8 mouse cellular contexts compared by ENCODE assay signal in genomic region chr1:173323839-173324585, GRCm38 (mm10). TPM values are rescaled to one million over a fixed set of nuclear protein-coding genes. Genes with fewer than 3 reads are reported as not detected.
A peak's percentile ranks its signal among the peaks of the same experiment; 100 is the strongest.
DNase-seq lines count a peak whose midpoint lies in the region; ATAC-seq and TF ChIP-seq lines count a peak whose summit lies in the region.
"Had no signal": no experiment of that assay in that cellular context is flagged by ENCODE, and none has a peak within 500 bp of the region (broad histone marks: within the 10 kb centered on the region; RNA-seq: fewer than 3 reads in every experiment).

No protein-coding gene starts in this region.

- dilution Hi-C loops in CH12.LX (cut with MboI; ENCODE audit: extremely low pct_ligation_motif_present, extremely low pct_unique_long_range_greater_than_20kb, low sequenced_read_pairs), result no loop called here

- no peaks in the 10 kb centered on the region for H3K36me3 ChIP-seq in kidney, postnatal 0 days (ENCODE audit: insufficient read depth, low read length)
- no peaks in the 10 kb centered on the region for H3K36me3 ChIP-seq in kidney, embryonic 15.5 days
- H3K36me3 ChIP-seq in CH12.LX (replicated peaks in 1 of 2; ENCODE audit: control insufficient read depth in 1 of 2, insufficient read depth in 1 of 2, low read length in 1 of 2), result no peaks in the 10 kb centered on the region
- no peaks in the 10 kb centered on the region for H3K36me3 ChIP-seq in liver, postnatal 0 days (replicated peaks; ENCODE audit: insufficient read depth, low read length)

- no peak overlapping the region for H3K4me2 ChIP-seq in kidney, postnatal 0 days (ENCODE audit: low read length)
- no peak overlapping the region for H3K4me2 ChIP-seq in kidney, embryonic 15.5 days
- no peak overlapping the region for H3K4me2 ChIP-seq in CH12.LX (ENCODE audit: insufficient read depth, low read depth, poor library complexity, severe bottlenecking)
- H3K4me2 ChIP-seq in liver, postnatal 0 days (ENCODE audit: low read depth, low read length), result no peak overlapping the region

- TF ChIP-seq POLR2A in CH12.LX (IDR thresholded peaks at IDR 0.05; ENCODE audit: low read depth, low read length), result no peak

- in situ Hi-C loops in CH12.LX (cut with MboI; ENCODE audit: low pct_ligation_motif_present, low pct_unique_long_range_greater_than_20kb, low sequenced_read_pairs), result no loop called here
- in situ Hi-C loops in Patski (cut with MboI; ENCODE audit: low pct_unique_long_range_greater_than_20kb), result no loop called here

- no peak overlapping the region for H3K9ac ChIP-seq in kidney, postnatal 0 days (ENCODE audit: low read depth, low read length)
- H3K9ac ChIP-seq in kidney, embryonic 15.5 days, result no peak overlapping the region
- no peak overlapping the region for H3K9ac ChIP-seq in CH12.LX (ENCODE audit: insufficient read depth, low read depth)
- no peak overlapping the region for H3K9ac ChIP-seq in liver, postnatal 0 days (replicated peaks)

- H3K27ac ChIP-seq in kidney, postnatal 0 days, result no peak overlapping the region
- no peak overlapping the region for H3K27ac ChIP-seq in kidney, embryonic 15.5 days
- no peak overlapping the region for H3K27ac ChIP-seq in CH12.LX (ENCODE audit: insufficient read depth, low read depth)
- H3K27ac ChIP-seq in liver, postnatal 0 days (ENCODE audit: low read depth), result no peak overlapping the region

- no peaks in the 10 kb centered on the region for H3K9me3 ChIP-seq in kidney, postnatal 0 days (replicated peaks; ENCODE audit: low read length)
- no peaks in the 10 kb centered on the region for H3K9me3 ChIP-seq in kidney, embryonic 15.5 days (replicated peaks)
- H3K9me3 ChIP-seq in CH12.LX (replicated peaks; ENCODE audit: low read length), result no peaks in the 10 kb centered on the region
- H3K9me3 ChIP-seq in liver, postnatal 0 days (ENCODE audit: low read length), result no peaks in the 10 kb centered on the region

- H3K4me3 ChIP-seq in kidney, postnatal 0 days (replicated peaks; ENCODE audit: low read depth, low read length), result no peak overlapping the region
- no peak overlapping the region for H3K4me3 ChIP-seq in kidney, embryonic 15.5 days (replicated peaks)
- H3K4me3 ChIP-seq in CH12.LX (replicated peaks in 1 of 3; ENCODE audit: low read depth in 2 of 3, low read length in 2 of 3, poor library complexity in 1 of 3), result no peak overlapping the region
- H3K4me3 ChIP-seq in liver, postnatal 0 days (ENCODE audit: low read depth, low read length), result no peak overlapping the region

- DNase-seq in kidney, postnatal 0 days (ENCODE audit: low spot score), result peak; percentile 47
- DNase-seq in CH12.LX (ENCODE audit: extremely low read depth), result peak; percentile 33
- no peak for DNase-seq in Patski (ENCODE audit: low read depth, low spot score)
- peak; percentile 64 for DNase-seq in embryo, embryonic 10.5 days (ENCODE audit: low spot score)
- DNase-seq in liver, postnatal 0 days, result peak; percentile 56
- no peak for DNase-seq in Muller cell, postnatal 12 days (ENCODE audit: inconsistent ontology term)

- H3K79me2 ChIP-seq in CH12.LX (replicated peaks; ENCODE audit: control insufficient read depth, extremely low read depth, insufficient read depth, poor library complexity, severe bottlenecking), result no peaks in the 10 kb centered on the region

- no peaks in the 10 kb centered on the region for H3K27me3 ChIP-seq in kidney, postnatal 0 days (ENCODE audit: insufficient read depth, low read length)
- no peaks in the 10 kb centered on the region for H3K27me3 ChIP-seq in kidney, embryonic 15.5 days
- H3K27me3 ChIP-seq in CH12.LX (replicated peaks) (no peaks in the 10 kb centered on the region), Patski (peaks cover 11% of the 10 kb centered on the region)
- H3K27me3 ChIP-seq in liver, postnatal 0 days (ENCODE audit: insufficient read depth, low read length), result 0 out of 2 replicates have a peak, but pooled peaks cover 3% of the 10 kb centered on the region

- no peaks in the 10 kb centered on the region for H3K4me1 ChIP-seq in kidney, postnatal 0 days (replicated peaks; ENCODE audit: insufficient read depth, low read length)
- H3K4me1 ChIP-seq in kidney, embryonic 15.5 days, result no peaks in the 10 kb centered on the region
- 0 out of 4 replicates have a peak, but pooled peaks cover 0 to 3% of the 10 kb centered on the region in 2 experiments for H3K4me1 ChIP-seq in CH12.LX (ENCODE audit: control insufficient read depth in 1 of 2, insufficient read depth in 2 of 2)
- peaks cover 3% of the 10 kb centered on the region; the same call in 1 of the 2 replicates for H3K4me1 ChIP-seq in liver, postnatal 0 days (ENCODE audit: insufficient read depth)

- TF ChIP-seq CTCF in kidney, postnatal 0 days (IDR thresholded peaks at IDR 0.05; ENCODE audit: low read depth), result peak; percentile 74
- TF ChIP-seq CTCF in CH12.LX (conservative IDR thresholded peaks at IDR 0.05 in 1 of 2, IDR thresholded peaks at IDR 0.05 in 1 of 2; ENCODE audit: low read depth in 2 of 2, low read length in 2 of 2) (peak; percentile 72 to 85), Patski (IDR thresholded peaks at IDR 0.05) (peak; percentile 77)
- TF ChIP-seq CTCF in liver, postnatal 0 days (IDR thresholded peaks at IDR 0.05; ENCODE audit: low read depth), result peak; percentile 88

- no peak for TF ChIP-seq EP300 in CH12.LX (IDR thresholded peaks at IDR 0.05; ENCODE audit: low read length)
- no peak for TF ChIP-seq EP300 in liver, postnatal 0 days (IDR thresholded peaks at IDR 0.05; ENCODE audit: low read depth)

- 28% methylated on average over 5 of the region's 5 CpGs for WGBS in kidney, postnatal 0 days
- 32% methylated on average over 5 of the region's 5 CpGs for WGBS in kidney, embryonic 15.5 days
- WGBS in liver, postnatal 0 days (ENCODE audit: insufficient replicate concordance), result 28% methylated on average over 5 of the region's 5 CpGs

- POLR2A ChIA-PET in Patski (lab: Charles Lee), result no interaction called here

- ATAC-seq in kidney, postnatal 0 days (replicated peaks; ENCODE audit: low FRiP score, low read depth), result no peak
- ATAC-seq in kidney, embryonic 15.5 days (replicated peaks; ENCODE audit: low FRiP score), result no peak
- no peak for ATAC-seq in Patski
- no peak for ATAC-seq in liver, postnatal 0 days

- CTCF ChIA-PET in Patski (lab: Charles Lee), result interaction anchor here (0.9 to 1.1 kb wide), 4 partner anchors 19 to 78 kb away, joined by 3 to 5 read pairs (median 4); no protein-coding TSS in a partner anchor

- peak; percentile 74 for TF ChIP-seq RAD21 in CH12.LX (IDR thresholded peaks at IDR 0.05; ENCODE audit: low read depth, low read length)

TF ChIP-seq in CH12.LX, 34 proteins besides CTCF, POLR2A, EP300 and RAD21:
- TF ChIP-seq SMC3 (IDR thresholded peaks at IDR 0.05; ENCODE audit: low read depth, low read length) (peak; percentile 77), ZC3H11A (IDR thresholded peaks at IDR 0.05; ENCODE audit: low read depth, low read length) (peak; percentile 30; the same call in 1 of the 2 replicates), IRF4 (IDR thresholded peaks at IDR 0.05; ENCODE audit: low read depth, low read length) (no peak)

RNA-seq across cellular contexts. Expression of gene Ackr1, which starts 9.5 kb away (rescaled TPM):
- polyA plus RNA-seq in kidney, postnatal 0 days (2015; fragmentation: Nextera tagmentation; extraction: Ambion mirVana), result 0.13 and 0.15 TPM in 2 replicates
- polyA plus RNA-seq in kidney, embryonic 15.5 days (2015; fragmentation: Nextera tagmentation; extraction: Ambion mirVana), result 0.82 and 1.0 TPM in 2 replicates
- total RNA-seq in CH12.LX (2012; rRNA removed) (not detected in 2 replicates), CH12.LX (2014; rRNA removed) (not detected in 2 replicates)
- polyA plus RNA-seq in CH12.LX (2012; ENCODE audit: insufficient read length, low read depth) (not detected in 2 replicates), Patski (2021) (not detected)
- 16.9 and 21.8 TPM in 2 replicates for polyA plus RNA-seq in liver, postnatal 0 days (2015; fragmentation: Nextera tagmentation; extraction: Ambion mirVana)

RNA-seq across cellular contexts. Expression of gene Aim2, which starts 26.7 kb away (rescaled TPM):
- polyA plus RNA-seq in kidney, postnatal 0 days (2015; fragmentation: Nextera tagmentation; extraction: Ambion mirVana), result 2.9 and 3.5 TPM in 2 replicates
- 2.7 and 2.9 TPM in 2 replicates for polyA plus RNA-seq in kidney, embryonic 15.5 days (2015; fragmentation: Nextera tagmentation; extraction: Ambion mirVana)
- total RNA-seq in CH12.LX (2012; rRNA removed) (59.7 and 59.8 TPM in 2 replicates), CH12.LX (2014; rRNA removed) (117 and 130 TPM in 2 replicates)
- polyA plus RNA-seq in CH12.LX (2012; ENCODE audit: insufficient read length, low read depth) (83.7 and 87.0 TPM in 2 replicates), Patski (2021) (0.13 TPM)
- polyA plus RNA-seq in liver, postnatal 0 days (2015; fragmentation: Nextera tagmentation; extraction: Ambion mirVana), result 4.6 and 4.7 TPM in 2 replicates

RNA-seq across cellular contexts. Expression of gene Cadm3, which starts 43.5 kb away (rescaled TPM):
- polyA plus RNA-seq in kidney, postnatal 0 days (2015; fragmentation: Nextera tagmentation; extraction: Ambion mirVana), result 0.28 and 0.41 TPM in 2 replicates
- polyA plus RNA-seq in kidney, embryonic 15.5 days (2015; fragmentation: Nextera tagmentation; extraction: Ambion mirVana), result 0.71 and 1.3 TPM in 2 replicates
- not detected in 2 replicates for total RNA-seq in CH12.LX (2012; rRNA removed)
- not detected in 2 replicates for total RNA-seq in CH12.LX (2014; rRNA removed)
- not detected in 2 replicates for polyA plus RNA-seq in CH12.LX (2012; ENCODE audit: insufficient read length, low read depth)
- not detected for polyA plus RNA-seq in Patski (2021)
- 0.49 and 0.61 TPM in 2 replicates for polyA plus RNA-seq in liver, postnatal 0 days (2015; fragmentation: Nextera tagmentation; extraction: Ambion mirVana)

RNA-seq across cellular contexts. Expression of gene Mptx2, which starts 46.4 kb away (rescaled TPM):
- not detected in 2 replicates for polyA plus RNA-seq in kidney, postnatal 0 days (2015; fragmentation: Nextera tagmentation; extraction: Ambion mirVana)
- not detected in 2 replicates for polyA plus RNA-seq in kidney, embryonic 15.5 days (2015; fragmentation: Nextera tagmentation; extraction: Ambion mirVana)
- total RNA-seq in CH12.LX (2012; rRNA removed), result not detected in 2 replicates
- not detected in 2 replicates for total RNA-seq in CH12.LX (2014; rRNA removed)
- polyA plus RNA-seq in CH12.LX (2012; ENCODE audit: insufficient read length, low read depth), result not detected in 2 replicates
- not detected for polyA plus RNA-seq in Patski (2021)
- polyA plus RNA-seq in liver, postnatal 0 days (2015; fragmentation: Nextera tagmentation; extraction: Ambion mirVana), result not detected in 2 replicates
- polyA plus RNA-seq: limb, embryonic 14.5 days had no signal

RNA-seq across cellular contexts. Expression of gene Olfr418, which starts 58.2 kb away (rescaled TPM):
- polyA plus RNA-seq in kidney, postnatal 0 days (2015; fragmentation: Nextera tagmentation; extraction: Ambion mirVana), result not detected in 2 replicates
- not detected in 2 replicates for polyA plus RNA-seq in kidney, embryonic 15.5 days (2015; fragmentation: Nextera tagmentation; extraction: Ambion mirVana)
- total RNA-seq in CH12.LX (2012; rRNA removed) (not detected in 2 replicates), CH12.LX (2014; rRNA removed) (not detected in 2 replicates)
- polyA plus RNA-seq in CH12.LX (2012; ENCODE audit: insufficient read length, low read depth) (not detected in 2 replicates), Patski (2021) (not detected)
- not detected in 2 replicates for polyA plus RNA-seq in liver, postnatal 0 days (2015; fragmentation: Nextera tagmentation; extraction: Ambion mirVana)
- polyA plus RNA-seq: limb, embryonic 14.5 days had no signal

Comparison
In these comparisons a context has a peak if more than half of its experiments do, and no peak if none do; other contexts are left out.
1. DNase-seq: peak in kidney, postnatal 0 days (single experiment), CH12.LX (single experiment), embryo, embryonic 10.5 days (single experiment) and liver, postnatal 0 days (single experiment); none in Patski (single experiment) and Muller cell, postnatal 12 days (single experiment).
2. RNA of gene Aim2, which starts 26.7 kb away (polyA plus RNA-seq): 83.7 to 87.0 TPM in CH12.LX; 4.6 to 4.7 TPM in liver, postnatal 0 days, 2.9 to 3.5 TPM in kidney, postnatal 0 days, 2.7 to 2.9 TPM in kidney, embryonic 15.5 days and 0.13 TPM in Patski (single experiment); every median in the first group is over 10 times any median in the second.
3. Peak in every context shown above with its lines, with median percentiles within 50 percentile points of each other: CTCF ChIP-seq.